Mouse (Mus musculus): ENCODE results near the gene Srpr.

Srpr gene

GRCm38 (mm10) chr9:35188700-35189099 lies 11.3 kb upstream of the Srpr start:
- DNase-seq (ENCODE audit: low spot score in 2 of 2), result no peak

GRCm38 (mm10) chr9:35192983-35193542 lies 6.9 kb upstream of the Srpr start:
- DNase-seq (ENCODE audit: low spot score in 2 of 2), result no peak

GRCm38 (mm10) chr9:35194048-35194447 lies 5.9 kb upstream of the Srpr start:
- DNase-seq (ENCODE audit: low spot score in 2 of 2), result no peak

DNA sequence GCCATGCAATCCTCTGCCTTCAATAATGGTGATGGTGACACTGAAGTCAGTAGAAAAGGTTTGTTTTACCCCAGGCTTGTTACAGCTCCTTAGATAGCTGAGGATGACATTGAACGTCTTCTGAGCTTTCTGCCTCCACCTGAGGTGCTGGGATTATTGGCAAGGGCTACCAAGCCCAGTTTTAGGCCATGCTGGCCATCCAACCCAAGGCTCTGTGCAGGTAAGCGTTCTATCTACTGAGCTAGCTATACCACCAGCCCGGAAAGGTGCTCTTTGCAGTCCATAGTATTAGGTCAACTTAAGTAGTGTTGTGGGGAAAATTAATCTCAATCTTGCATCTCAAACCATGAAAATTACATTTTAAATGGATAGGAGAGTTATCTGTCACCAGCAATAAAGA lies 2.4 kb upstream of the Srpr start:
- DNase-seq (ENCODE audit: low spot score in 2 of 2), result no peak

- no peak for DNase-seq (ENCODE audit: low spot score in 2 of 2)
Observed at GRCm38 (mm10) chr9:35198351-35198750, 1.6 kb upstream of the Srpr start.

GRCm38 (mm10) chr9:35198945-35199771 lies 817 bp upstream of the Srpr start:
- DNase-seq (ENCODE audit: low spot score in 2 of 2), result no peak

- no peak for DNase-seq (ENCODE audit: low spot score in 2 of 2)
Observed at GRCm38 (mm10) chr9:35200529-35201060, 620 bp downstream of the Srpr start.

DNA sequence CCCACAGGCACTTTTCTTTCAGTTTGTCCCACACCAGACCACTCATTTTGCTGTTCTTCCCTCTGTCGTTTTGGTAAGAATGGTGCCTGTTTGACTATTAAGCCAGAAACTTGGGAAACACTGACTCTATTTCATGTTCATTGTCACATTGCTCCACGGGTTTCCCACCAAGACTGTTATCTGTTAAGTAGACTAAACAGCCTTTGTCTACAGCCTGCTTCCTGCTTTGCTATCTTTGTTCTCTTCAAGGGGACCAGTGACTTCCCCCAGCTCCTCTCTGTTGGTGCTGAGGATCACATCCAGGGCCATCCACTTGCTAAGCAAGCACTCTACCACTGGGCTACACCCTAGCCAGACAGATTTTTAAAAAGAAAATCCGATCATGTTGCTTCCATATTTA lies 3.6 kb downstream of the Srpr start:
- no peak for DNase-seq (ENCODE audit: low spot score in 2 of 2)

DNA sequence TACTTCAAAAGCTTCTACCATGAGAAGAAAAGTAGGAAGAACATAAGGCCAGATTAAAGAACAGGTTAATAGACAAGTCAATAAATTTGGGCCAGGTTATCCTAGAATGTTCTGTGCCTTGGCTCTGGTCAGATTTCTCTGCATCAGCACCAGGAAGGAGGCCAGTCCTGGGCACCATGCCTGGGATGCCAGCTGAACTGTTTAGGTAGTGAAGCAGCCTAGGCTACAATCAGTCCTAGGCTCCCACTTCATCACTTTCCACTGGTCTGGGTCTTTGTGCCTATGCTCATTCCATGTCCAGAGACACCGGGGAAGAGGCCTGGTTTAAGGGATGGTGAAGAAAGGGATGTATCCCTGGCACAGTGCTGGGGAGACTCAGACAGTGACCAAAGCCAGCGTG lies 4.4 kb downstream of the Srpr start:
- DNase-seq (ENCODE audit: low spot score in 2 of 2), result no peak

DNA sequence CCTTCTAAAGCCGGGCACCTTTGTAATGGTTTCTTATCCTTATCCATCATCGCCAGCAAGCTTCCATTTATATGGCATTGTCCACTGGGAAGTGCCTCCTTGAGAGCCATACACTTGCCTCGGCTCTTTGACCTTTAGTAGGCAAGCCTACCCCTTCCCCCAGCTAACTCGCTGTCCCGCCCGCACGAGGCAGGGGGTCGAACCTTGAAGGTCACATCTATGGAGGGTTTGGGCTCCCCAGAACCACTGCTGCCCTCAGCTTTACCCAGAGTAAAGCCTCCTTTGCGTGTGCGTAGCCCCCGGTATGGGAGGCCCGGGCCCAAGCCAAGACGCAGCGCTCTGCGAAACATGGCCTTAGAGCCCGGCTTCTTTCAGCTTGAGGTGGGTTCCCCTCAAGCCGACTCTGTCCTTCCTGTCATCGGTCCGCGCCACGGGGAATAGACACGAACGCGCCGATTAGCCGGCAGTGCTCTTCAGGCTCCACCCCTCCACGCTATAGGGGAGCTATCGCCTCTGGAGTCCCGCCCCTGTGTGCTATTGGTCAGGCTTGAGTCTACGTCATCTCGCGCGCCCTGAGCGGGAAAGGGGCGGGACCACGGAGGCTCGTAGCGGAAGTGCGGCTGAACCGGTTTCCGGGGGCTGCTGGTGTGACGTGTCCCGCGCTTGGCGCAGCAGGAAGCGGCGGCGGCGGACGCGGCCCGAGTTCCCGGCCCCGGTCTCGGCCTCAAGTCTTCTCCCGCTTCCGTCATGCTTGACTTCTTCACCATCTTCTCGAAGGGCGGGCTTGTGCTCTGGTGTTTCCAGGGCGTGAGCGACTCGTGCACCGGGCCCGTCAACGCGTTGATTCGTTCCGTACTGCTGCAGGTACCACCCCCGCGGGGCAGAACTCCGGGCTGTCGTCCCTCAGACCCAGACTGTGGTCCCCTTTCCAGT lies 10.8 kb downstream of the Srpr start, which contains the start of gene Foxred1:
TSS of gene Foxred1 (minus strand) at position 514 of the 933 bp plus-strand sequence.
- DNase-seq (ENCODE audit: low spot score in 2 of 2), result peak; percentile 99

DNA sequence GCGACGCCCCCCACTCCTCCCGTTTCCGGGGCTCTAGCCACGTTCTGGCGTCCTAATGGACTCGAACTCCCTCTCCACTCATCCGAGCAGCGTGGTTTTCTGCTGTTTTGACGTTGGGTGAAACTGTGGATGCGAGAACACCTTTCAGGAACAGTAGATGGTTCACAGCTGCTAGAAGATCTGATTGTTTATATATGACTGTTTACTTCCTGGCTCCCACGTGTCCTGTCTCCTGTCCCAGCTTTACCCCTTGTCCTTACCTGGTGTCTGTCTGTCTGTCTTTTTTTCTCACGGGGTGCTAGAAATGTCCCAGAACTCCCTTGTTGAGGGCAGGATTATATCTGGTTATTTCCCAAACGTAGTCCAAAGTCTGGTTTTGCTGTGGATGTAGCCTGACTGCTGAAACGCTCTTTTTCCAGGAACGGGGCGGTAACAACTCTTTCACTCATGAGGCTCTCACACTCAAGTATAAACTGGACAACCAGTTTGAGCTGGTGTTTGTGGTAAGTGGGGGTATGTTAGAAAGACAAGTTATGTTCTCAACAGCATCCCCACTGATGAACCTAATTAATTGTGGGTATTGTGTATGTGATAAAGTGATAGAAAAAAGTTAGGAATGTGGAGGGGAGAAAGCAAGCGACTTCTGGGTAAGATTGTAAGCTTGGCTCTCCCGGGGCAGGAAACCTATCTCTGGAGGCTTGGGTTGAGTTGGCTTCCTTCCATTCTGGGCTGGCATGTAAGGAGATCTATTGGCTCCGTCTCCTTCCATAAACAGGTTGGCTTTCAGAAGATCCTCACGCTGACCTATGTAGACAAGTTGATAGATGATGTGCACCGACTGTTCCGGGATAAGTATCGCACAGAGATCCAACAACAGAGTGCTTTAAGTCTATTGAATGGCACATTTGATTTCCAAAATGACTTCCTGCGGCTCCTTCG lies 11.9 kb downstream of the Srpr start:
- DNase-seq (ENCODE audit: low spot score in 2 of 2), result no peak

GRCm38 (mm10) chr9:35217963-35218362 lies 18.0 kb downstream of the Srpr start:
- no peak for DNase-seq (ENCODE audit: low spot score in 2 of 2)

DNA sequence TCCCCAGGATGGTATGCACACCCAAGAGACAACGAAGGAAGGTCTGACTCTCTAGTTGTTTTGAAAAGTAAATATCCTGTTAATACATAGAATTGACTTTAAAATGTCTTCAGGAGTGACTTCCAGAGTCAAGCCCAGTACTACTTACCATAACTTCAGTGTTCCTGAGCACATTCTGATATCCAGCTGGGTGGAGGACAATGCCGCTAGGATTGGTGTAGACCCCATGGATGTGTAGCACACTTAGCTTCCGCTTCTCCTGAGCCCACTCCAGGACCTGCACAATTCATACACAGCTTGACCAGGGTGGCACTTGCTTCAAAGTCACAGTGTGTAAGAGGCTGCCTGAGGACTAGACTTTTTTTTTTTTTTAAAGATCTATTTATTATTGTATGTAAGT lies 23.5 kb downstream of the Srpr start:
- DNase-seq (ENCODE audit: low spot score in 2 of 2), result no peak

GRCm38 (mm10) chr9:35228671-35229070 lies 28.7 kb downstream of the Srpr start:
- DNase-seq (ENCODE audit: low spot score in 2 of 2), result no peak

DNA sequence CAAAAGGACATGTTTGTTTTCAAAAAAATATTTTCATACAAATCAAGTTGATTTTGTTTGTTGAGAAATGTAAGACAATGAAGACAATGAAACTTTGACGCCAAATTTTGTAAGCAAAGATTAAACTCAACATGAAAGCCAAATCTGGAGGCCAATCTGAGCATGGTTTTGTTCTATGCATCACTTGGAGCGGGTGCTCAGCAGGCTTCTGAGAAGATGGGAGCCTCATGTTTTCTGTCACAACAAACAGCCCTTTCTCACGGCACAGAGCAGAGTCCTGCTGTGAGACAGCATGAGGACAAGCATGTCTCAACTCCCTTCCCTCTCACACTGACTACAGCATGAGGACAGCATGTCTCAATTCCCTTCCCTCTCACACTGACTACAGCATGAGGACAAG lies 36.0 kb downstream of the Srpr start:
- DNase-seq (ENCODE audit: low spot score in 2 of 2), result no peak

GRCm38 (mm10) chr9:35238371-35238770 lies 38.4 kb downstream of the Srpr start:
- DNase-seq (ENCODE audit: low spot score in 2 of 2), result no peak

GRCm38 (mm10) chr9:35238915-35239571 lies 39.1 kb downstream of the Srpr start:
- DNase-seq (ENCODE audit: low spot score in 2 of 2), result no peak

- DNase-seq (ENCODE audit: low spot score in 2 of 2), result no peak
Observed at GRCm38 (mm10) chr9:35239734-35240133, 39.8 kb downstream of the Srpr start.

DNA sequence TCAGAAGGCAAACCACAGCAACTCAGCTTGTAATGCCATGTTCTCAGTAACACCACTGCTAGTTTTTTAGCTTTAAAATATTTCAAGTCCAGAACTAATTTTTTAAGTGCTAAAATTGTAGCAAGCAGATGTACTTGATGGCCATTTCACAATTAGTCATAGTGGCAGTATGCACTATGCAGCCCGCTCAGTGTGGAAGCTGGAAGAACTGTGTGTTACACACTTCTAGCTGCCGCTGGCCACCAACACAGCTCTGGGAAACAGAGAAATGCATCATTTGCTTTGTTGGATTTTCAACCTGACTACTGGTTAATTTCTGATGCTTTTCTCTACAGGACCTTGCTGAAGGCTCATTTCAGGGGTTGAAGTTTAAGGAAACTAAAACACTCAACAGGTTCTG lies 47.4 kb downstream of the Srpr start:
- no peak for DNase-seq (ENCODE audit: low spot score in 2 of 2)

- no peak for DNase-seq (ENCODE audit: low spot score in 2 of 2)
Observed at GRCm38 (mm10) chr9:35249476-35249875, 49.5 kb downstream of the Srpr start.

Measured in thymus, postnatal 10 days (tissue).